Mouse (Mus musculus) liver, embryonic 11.5 days (tissue): ENCODE data around the gene Galnt7. TPM values are rescaled to one million over a fixed set of nuclear protein-coding genes. Genes with fewer than 3 reads are reported as not detected.

Experiments used
- ATAC-seq: fragments of 200-750 bp; cut with Nextera tagmentation; replicated peaks from 2 replicates; pipeline ENCODE4 v1.8.0; 2017; ENCODE audit warnings: moderate number of reproducible peaks, mild to moderate bottlenecking, moderate TSS enrichment, moderate library complexity; ENCODE audit not compliant: low FRiP score
- DNase-seq: peaks from one replicate; pipeline ENCODE4 v3.0.0-alpha.2; 2017; ENCODE audit warnings: low spot score
- H3K27ac ChIP-seq: fragments of 300-500 bp; sonication (generic); 2 replicates; pipeline ENCODE4 v1.5.1; 2014; ENCODE audit warnings: mild to moderate bottlenecking, low read depth, low read length, control low read depth
- H3K27me3 ChIP-seq: fragments of 300-500 bp; sonication (generic); replicated peaks from 2 replicates; pipeline ENCODE4 v1.6.1; 2014; ENCODE audit warnings: low read length, mixed read lengths; ENCODE audit not compliant: control insufficient read depth, insufficient read depth
- H3K36me3 ChIP-seq: fragments of 300-500 bp; sonication (generic); 2 replicates; pipeline ENCODE4 v1.6.1; 2014; ENCODE audit warnings: mild to moderate bottlenecking, low read length, moderate library complexity, mixed read lengths; ENCODE audit not compliant: control insufficient read depth, insufficient read depth
- H3K4me1 ChIP-seq: fragments of 300-500 bp; sonication (generic); replicated peaks from 2 replicates; pipeline ENCODE4 v1.6.1; 2014; ENCODE audit warnings: low read length, mixed read lengths; ENCODE audit not compliant: control insufficient read depth, insufficient read depth
- H3K4me2 ChIP-seq: fragments of 300-500 bp; sonication (generic); 2 replicates; pipeline ENCODE4 v1.6.1; 2014; ENCODE audit warnings: mild to moderate bottlenecking, control low read depth, moderate library complexity
- H3K4me3 ChIP-seq: fragments of 300-500 bp; sonication (generic); 2 replicates; pipeline ENCODE4 v1.5.1; 2014; ENCODE audit warnings: low read depth, low read length, control low read depth
- H3K9ac ChIP-seq: fragments of 300-500 bp; sonication (generic); 2 replicates; pipeline ENCODE4 v1.6.1; 2014; ENCODE audit warnings: low read depth, low read length, control low read depth
- H3K9me3 ChIP-seq: fragments of 300-500 bp; sonication (generic); 2 replicates; pipeline ENCODE4 v1.6.1; 2016; ENCODE audit warnings: low read length, inconsistent platforms, mixed read lengths; ENCODE audit not compliant: control insufficient read depth
- WGBS: fragments of 180-500 bp; shearing (Covaris S2); extraction: QIAGEN DNeasy Blood & Tissue Kit; methylation state at CpG from one replicate; pipeline ENCODE4 v1.1.7; 2014; 5-methylcytosine and 5-hydroxymethylcytosine counted together
- polyA plus RNA-seq: library from polyadenylated mRNA; unstranded; fragments of >200 nt; fragmentation: Nextera tagmentation; extraction: Ambion mirVana; gene quantifications from 2 replicates; pipeline ENCODE4 v1.2.1, GENCODE M21; 2014

Gene Galnt7
- polyA plus RNA-seq, 1 experiment from 2014 or later: 17.4 TPM

GRCm38 (mm10) chr8:57498847-57499511, 153.9 kb downstream of the Galnt7 start:
- H3K36me3 ChIP-seq: no peaks in the 10 kb centered on the region
- H3K4me3 ChIP-seq: no peak overlapping the region
- WGBS: 77% methylated on average over 17 of the region's 17 CpGs
- ATAC-seq (no peak), DNase-seq (peak; percentile 26)
- no peak overlapping the region for H3K27ac ChIP-seq
- H3K4me2 ChIP-seq: no peak overlapping the region
- no peaks in the 10 kb centered on the region for H3K9me3 ChIP-seq
- H3K9ac ChIP-seq: no peak overlapping the region
- H3K4me1 ChIP-seq: no peaks in the 10 kb centered on the region
- H3K27me3 ChIP-seq: no peaks in the 10 kb centered on the region

GRCm38 (mm10) chr8:57498494-57498846, 154.4 kb downstream of the Galnt7 start:
- Histone ChIP-seq H3K27ac (no peak overlapping the region), H3K27me3 (no peaks in the 10 kb centered on the region), H3K9ac (no peak overlapping the region), H3K36me3 (no peaks in the 10 kb centered on the region), H3K4me2 (no peak overlapping the region), H3K4me1 (no peaks in the 10 kb centered on the region), H3K4me3 (no peak overlapping the region), H3K9me3 (no peaks in the 10 kb centered on the region)
- 81% methylated on average over 8 of the region's 8 CpGs for WGBS
- DNase-seq (peak; percentile 22), ATAC-seq (no peak)

- Histone ChIP-seq H3K27me3 (no peaks in the 10 kb centered on the region), H3K9me3 (no peaks in the 10 kb centered on the region), H3K4me3 (no peak overlapping the region), H3K4me1 (no peaks in the 10 kb centered on the region), H3K36me3 (no peaks in the 10 kb centered on the region; the same call in 1 of the 2 replicates), H3K9ac (no peak overlapping the region), H3K27ac (no peak overlapping the region), H3K4me2 (no peak overlapping the region)
- ATAC-seq: no peak
- WGBS: 72% methylated on average over 4 of the region's 4 CpGs
- DNase-seq: no peak
Observed at GRCm38 (mm10) chr8:57491873-57492272, 161.0 kb downstream of the Galnt7 start.

- no peak for DNase-seq
- Histone ChIP-seq H3K36me3 (no peaks in the 10 kb centered on the region; the same call in 1 of the 2 replicates), H3K27me3 (no peaks in the 10 kb centered on the region), H3K4me2 (no peak overlapping the region), H3K4me1 (peaks cover 4% of the 10 kb centered on the region), H3K4me3 (no peak overlapping the region), H3K9me3 (no peaks in the 10 kb centered on the region), H3K27ac (no peak overlapping the region), H3K9ac (no peak overlapping the region)
- no peak for ATAC-seq
Observed at GRCm38 (mm10) chr8:57489896-57490295, 162.9 kb downstream of the Galnt7 start.

GRCm38 (mm10) chr8:57489366-57489765, 163.5 kb downstream of the Galnt7 start:
- Histone ChIP-seq H3K27me3 (no peaks in the 10 kb centered on the region), H3K9ac (no peak overlapping the region), H3K27ac (no peak overlapping the region), H3K36me3 (no peaks in the 10 kb centered on the region; the same call in 1 of the 2 replicates), H3K4me3 (no peak overlapping the region), H3K9me3 (no peaks in the 10 kb centered on the region), H3K4me2 (no peak overlapping the region), H3K4me1 (peaks cover 4% of the 10 kb centered on the region)
- ATAC-seq (no peak), DNase-seq (no peak)
- WGBS: 93% methylated on average over 1 of the region's 1 CpGs

GRCm38 (mm10) chr8:57488312-57488765, 164.5 kb downstream of the Galnt7 start:
- DNase-seq (peak; percentile 79), ATAC-seq (peak; percentile 65)
- no peaks in the 10 kb centered on the region; the same call in 1 of the 2 replicates for H3K36me3 ChIP-seq
- H3K9me3 ChIP-seq: no peaks in the 10 kb centered on the region
- H3K9ac ChIP-seq: peak overlapping the region; percentile 82
- H3K27me3 ChIP-seq: no peaks in the 10 kb centered on the region
- H3K27ac ChIP-seq: peak overlapping the region; percentile 85
- peak overlapping the region; percentile 89 for H3K4me2 ChIP-seq
- H3K4me3 ChIP-seq: peak overlapping the region; percentile 94
- H3K4me1 ChIP-seq: peaks cover 4% of the 10 kb centered on the region
- 0% methylated on average over 25 of the region's 25 CpGs for WGBS

- Histone ChIP-seq H3K4me1 (peaks cover 4% of the 10 kb centered on the region), H3K9me3 (no peaks in the 10 kb centered on the region), H3K4me2 (peak within 1 kb of the TSS; percentile 89), H3K27ac (peak within 1 kb of the TSS; percentile 87), H3K36me3 (no peaks in the 10 kb centered on the region; the same call in 1 of the 2 replicates), H3K27me3 (no peaks in the 10 kb centered on the region), H3K9ac (peak within 1 kb of the TSS; percentile 85), H3K4me3 (peak within 1 kb of the TSS; percentile 94)
- DNase-seq (peak; percentile 99), ATAC-seq (peak; percentile 95)
- WGBS: under 1% methylated on average over 64 of the region's 66 CpGs
Observed at GRCm38 (mm10) chr8:57487441-57488155, 165.2 kb downstream of the Galnt7 start, which contains the start of gene Sap30. Gene Sap30, minus strand, starts transcription at chr8:57487860.

GRCm38 (mm10) chr8:57486491-57487440, 166.1 kb downstream of the Galnt7 start:
- Histone ChIP-seq H3K4me2 (peak overlapping the region; percentile 78), H3K9me3 (no peaks in the 10 kb centered on the region), H3K9ac (peak overlapping the region; percentile 85), H3K36me3 (peaks cover 3% of the 10 kb centered on the region; the same call in 1 of the 2 replicates), H3K27ac (peak overlapping the region; percentile 87), H3K27me3 (no peaks in the 10 kb centered on the region), H3K4me1 (peaks cover 4% of the 10 kb centered on the region), H3K4me3 (peak overlapping the region; percentile 94)
- ATAC-seq (peak; percentile 54), DNase-seq (peak; percentile 74)
- under 1% methylated on average over 54 of the region's 54 CpGs for WGBS
